9 mouse cellular contexts compared by ENCODE assay signal in genomic region chr16:86302451-86303145, GRCm38 (mm10).
DNase-seq lines count a peak whose midpoint lies in the region; ATAC-seq and TF ChIP-seq lines count a peak whose summit lies in the region.
"Had no signal": no experiment of that assay in that cellular context is flagged by ENCODE, and none has a peak within 500 bp of the region (broad histone marks: within the 10 kb centered on the region; RNA-seq: fewer than 3 reads in every experiment).

No protein-coding gene starts in this region.

- peak; percentile 40 for DNase-seq in kidney, adult 2 months
- DNase-seq in kidney, postnatal 10 days, result no peak
- peak; percentile 83 for DNase-seq in 3T3-L1 (ENCODE audit: low read depth, low spot score)
- no peak for DNase-seq in c-Kit-positive CD71-positive TER-119-positive erythroid progenitor cells, embryonic 14.5 days (ENCODE audit: low spot score)
- DNase-seq in thymus, postnatal 10 days (ENCODE audit: low spot score in 2 of 2), result no peak

- no peak overlapping the region for H3K4me2 ChIP-seq in forebrain, embryonic 13.5 days

- TF ChIP-seq POLR2A in kidney, adult 2 months (IDR thresholded peaks at IDR 0.05; ENCODE audit: low read depth, low read length), result no peak

- no peaks in the 10 kb centered on the region for H3K27me3 ChIP-seq in kidney, adult 2 months (replicated peaks; ENCODE audit: control insufficient read depth, insufficient read depth, low read length)
- H3K27me3 ChIP-seq in E14TG2a.4 (ENCODE audit: insufficient read depth, low read length), result no peaks in the 10 kb centered on the region
- no peaks in the 10 kb centered on the region for H3K27me3 ChIP-seq in forebrain, embryonic 13.5 days

- no peak overlapping the region for H3K9ac ChIP-seq in forebrain, embryonic 13.5 days
- H3K9ac ChIP-seq: liver, embryonic 14.5 days had no signal

- WGBS in kidney, adult 2 months, result 38% methylated on average over 3 of the region's 3 CpGs
- 77% methylated on average over 3 of the region's 3 CpGs for WGBS in forebrain, embryonic 13.5 days

- no peaks in the 10 kb centered on the region; the same call in 1 of the 2 replicates for H3K4me1 ChIP-seq in kidney, adult 2 months (ENCODE audit: control insufficient read depth, insufficient read depth, low read length)
- no peaks in the 10 kb centered on the region for H3K4me1 ChIP-seq in E14TG2a.4 (replicated peaks; ENCODE audit: low read depth, low read length)
- H3K4me1 ChIP-seq in forebrain, embryonic 13.5 days, result no peaks in the 10 kb centered on the region

- no peak overlapping the region for H3K27ac ChIP-seq in kidney, adult 2 months (ENCODE audit: insufficient read depth, low read depth, low read length)
- H3K27ac ChIP-seq in forebrain, embryonic 13.5 days, result no peak overlapping the region
- H3K27ac ChIP-seq: liver, embryonic 14.5 days had no signal

- no peaks in the 10 kb centered on the region for H3K9me3 ChIP-seq in E14TG2a.4 (ENCODE audit: low read length)
- H3K9me3 ChIP-seq in forebrain, embryonic 13.5 days (replicated peaks), result no peaks in the 10 kb centered on the region

- peak; percentile 63; the same call in 1 of the 2 replicates for ATAC-seq in forebrain, embryonic 13.5 days
- ATAC-seq in monocyte, adult 5-6 weeks (replicated peaks; ENCODE audit: insufficient number of reproducible peaks, low FRiP score, low TSS enrichment, poor library complexity, severe bottlenecking), result no peak

- no peaks in the 10 kb centered on the region for H3K36me3 ChIP-seq in kidney, adult 2 months (ENCODE audit: control insufficient read depth, insufficient read depth, low read length)
- no peaks in the 10 kb centered on the region for H3K36me3 ChIP-seq in E14TG2a.4 (ENCODE audit: insufficient read depth, low read length)
- no peaks in the 10 kb centered on the region for H3K36me3 ChIP-seq in forebrain, embryonic 13.5 days (ENCODE audit: poor library complexity, severe bottlenecking)

- no peak overlapping the region for H3K4me3 ChIP-seq in kidney, adult 2 months (ENCODE audit: insufficient read depth, low read depth, low read length)
- no peak overlapping the region for H3K4me3 ChIP-seq in E14TG2a.4 (replicated peaks; ENCODE audit: low read length)
- H3K4me3 ChIP-seq in forebrain, embryonic 13.5 days, result no peak overlapping the region

- TF ChIP-seq CTCF in kidney, adult 2 months (conservative IDR thresholded peaks at IDR 0.05; ENCODE audit: insufficient read depth, insufficient read length, low read depth, low read length), result no peak
- peak; percentile 33 for TF ChIP-seq CTCF in E14TG2a.4 (conservative IDR thresholded peaks at IDR 0.05; ENCODE audit: low read length)

Comparison
In these comparisons a context has a peak if more than half of its experiments do, and no peak if none do; other contexts are left out.
1. DNase-seq: peak in kidney, adult 2 months (single experiment) and 3T3-L1 (single experiment); none in kidney, postnatal 10 days (single experiment), c-Kit-positive CD71-positive TER-119-positive erythroid progenitor cells, embryonic 14.5 days (single experiment) and thymus, postnatal 10 days (0 of 2).